Mouse (Mus musculus): ENCODE measurements around the gene Ubxn7. TPM values are rescaled to one million over a fixed set of nuclear protein-coding genes. Genes with fewer than 3 reads are reported as not detected.

Gene Ubxn7
- total RNA-seq, 2 experiments from 2014 or later = 50.6 to 61.5 TPM

GRCm38 (mm10) chr16:32382901-32383300 lies 50.8 kb downstream of the Ubxn7 start:
- no peak for DNase-seq

GRCm38 (mm10) chr16:32384885-32385284 lies 52.8 kb downstream of the Ubxn7 start:
- DNase-seq = no peak

- DNase-seq = no peak
Measured at GRCm38 (mm10) chr16:32386826-32387225, 54.8 kb downstream of the Ubxn7 start.

GRCm38 (mm10) chr16:32389049-32389448 lies 57.0 kb downstream of the Ubxn7 start:
- DNase-seq = no peak

GRCm38 (mm10) chr16:32389841-32390240 lies 57.8 kb downstream of the Ubxn7 start:
- no peak for DNase-seq

GRCm38 (mm10) chr16:32390882-32391281 lies 58.8 kb downstream of the Ubxn7 start:
- DNase-seq = no peak

GRCm38 (mm10) chr16:32395679-32396540 lies 63.9 kb downstream of the Ubxn7 start:
- DNase-seq = no peak

- DNase-seq = no peak
Measured at GRCm38 (mm10) chr16:32396541-32396835, 64.4 kb downstream of the Ubxn7 start.

- DNase-seq = no peak
Measured at GRCm38 (mm10) chr16:32398206-32398605, 66.1 kb downstream of the Ubxn7 start.

- DNase-seq = peak; percentile 13
Measured at GRCm38 (mm10) chr16:32400267-32400666, 68.2 kb downstream of the Ubxn7 start, which contains the start of gene Tm4sf19. Gene Tm4sf19 (plus strand): TSS chr16:32400506.

GRCm38 (mm10) chr16:32401335-32401965 lies 69.4 kb downstream of the Ubxn7 start:
- no peak for DNase-seq

GRCm38 (mm10) chr16:32402818-32403217 lies 70.8 kb downstream of the Ubxn7 start:
- DNase-seq = no peak

GRCm38 (mm10) chr16:32405716-32406115 lies 73.7 kb downstream of the Ubxn7 start:
- DNase-seq = no peak

GRCm38 (mm10) chr16:32406671-32407070 lies 74.6 kb downstream of the Ubxn7 start:
- no peak for DNase-seq

- DNase-seq = no peak
Measured at GRCm38 (mm10) chr16:32407730-32408129, 75.7 kb downstream of the Ubxn7 start.

- DNase-seq = no peak
Measured at GRCm38 (mm10) chr16:32417457-32417856, 85.4 kb downstream of the Ubxn7 start.

- DNase-seq = peak; percentile 96
Measured at GRCm38 (mm10) chr16:32419517-32420483, 87.7 kb downstream of the Ubxn7 start, which contains the start of gene Tctex1d2. Gene Tctex1d2 (plus strand): TSS chr16:32419702.

- no peak for DNase-seq
Measured at GRCm38 (mm10) chr16:32427506-32427905, 95.4 kb downstream of the Ubxn7 start.

GRCm38 (mm10) chr16:32430474-32431046 lies 98.5 kb downstream of the Ubxn7 start, which contains the start of gene Pcyt1a:
Gene Pcyt1a (plus strand): TSS chr16:32430921.
- peak; percentile 93 for DNase-seq

GRCm38 (mm10) chr16:32431047-32431591 lies 99.1 kb downstream of the Ubxn7 start:
- peak; percentile 54 for DNase-seq

GRCm38 (mm10) chr16:32431926-32432325 lies 99.9 kb downstream of the Ubxn7 start:
- no peak for DNase-seq

GRCm38 (mm10) chr16:32433138-32433537 lies 101.1 kb downstream of the Ubxn7 start:
- DNase-seq = no peak
